Mouse (Mus musculus) megakaryocyte-erythroid progenitor cell, adult 5-6 weeks (primary cell): ENCODE results near the gene Vmn1r6. TPM values are rescaled to one million over a fixed set of nuclear protein-coding genes. Genes with fewer than 3 reads are reported as not detected.
"Not testable (repeated sequence)": the region's sequence is repeated elsewhere in the genome, so short reads cannot be mapped to it uniquely, and the experiment has no call there.

Source experiments
- ATAC-seq: replicated peaks from 2 replicates; pipeline ENCODE4 v1.8.0; 2016; ENCODE audit warnings: mild to moderate bottlenecking, inconsistent platforms; ENCODE audit not compliant: severe bottlenecking, poor library complexity, low FRiP score, low TSS enrichment
- total RNA-seq, 2 experiments: library from RNA; stranded (forward) in 1 of 2; stranded (reverse) in 1 of 2; fragments of 200-1000, 215-1000 nt in 1 of 2; fragments of >200 nt in 1 of 2; fragmentation: Nextera tagmentation in 1 of 2; gene quantifications; 2 replicates each; pipeline ENCODE4 v1.2.3; 2014 to 2017

Vmn1r6 gene
- total RNA-seq (2014; fragmentation: Nextera tagmentation), result not detected in 2 replicates
- total RNA-seq (2017), result not detected in 2 replicates

DNA sequence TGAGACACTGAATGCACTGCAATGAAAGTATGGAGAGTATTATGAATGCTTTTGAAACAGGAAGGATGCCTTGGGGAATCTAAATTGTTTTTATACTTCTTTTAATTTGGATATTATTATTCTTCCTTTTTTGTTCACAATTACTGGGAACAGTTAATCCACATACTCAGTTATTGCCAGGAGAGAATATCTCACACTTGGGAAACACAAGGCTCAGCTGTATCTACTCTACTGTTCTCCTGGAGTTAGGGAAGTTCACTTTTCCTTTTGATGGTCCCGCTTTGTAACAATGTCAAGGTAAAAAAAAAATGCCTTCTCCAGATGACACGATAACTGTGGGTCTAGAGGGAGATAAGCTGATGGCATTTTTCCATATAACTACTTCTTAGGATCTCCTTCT is at the start of gene Vmn1r6:
Gene Vmn1r6, plus strand, starts transcription at position 301 of the 400 bp plus-strand sequence.
- no peak for ATAC-seq

DNA sequence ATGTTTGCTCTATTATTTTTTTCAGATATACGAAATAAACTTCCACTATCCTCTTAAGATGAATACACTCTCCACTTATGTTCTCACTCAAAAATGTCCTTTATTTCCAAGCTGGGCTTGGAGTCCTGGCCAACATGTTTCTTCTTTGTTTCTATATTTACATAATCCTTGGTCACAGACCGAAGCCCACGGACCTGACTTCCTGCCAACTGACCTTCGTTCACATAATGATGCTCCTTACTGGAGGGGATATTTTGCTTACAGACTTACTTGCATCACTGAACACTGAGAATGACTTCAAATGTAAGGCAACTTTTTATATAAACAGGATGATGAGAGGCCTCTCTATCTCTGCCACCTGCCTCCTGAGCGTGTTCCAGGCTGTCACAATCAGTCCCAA is 40.6 kb upstream of the Vmn1r6 start:
- no peak for ATAC-seq

DNA sequence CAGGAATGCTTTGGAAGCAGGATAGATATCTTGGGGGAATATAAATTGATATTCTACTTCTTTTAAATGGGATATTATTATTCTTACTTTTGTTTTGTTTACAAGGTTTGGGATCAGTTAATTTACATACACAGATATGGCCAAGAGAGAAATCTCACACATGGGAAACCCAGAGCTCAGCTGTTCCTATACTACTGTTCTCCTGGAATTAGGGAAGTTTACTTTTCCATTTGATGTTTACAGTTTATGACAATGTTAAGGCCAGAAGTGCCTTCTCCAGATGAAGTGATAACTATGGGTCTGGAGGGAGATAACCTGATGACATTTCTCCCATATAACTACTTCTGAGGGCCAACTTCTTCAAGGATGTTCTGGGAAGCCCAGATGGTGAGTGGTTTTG is 27.1 kb upstream of the Vmn1r6 start, which contains the start of gene Vmn1r5:
Gene Vmn1r5, plus strand, starts transcription at position 301 of the 400 bp plus-strand sequence.
- ATAC-seq, result no peak

DNA sequence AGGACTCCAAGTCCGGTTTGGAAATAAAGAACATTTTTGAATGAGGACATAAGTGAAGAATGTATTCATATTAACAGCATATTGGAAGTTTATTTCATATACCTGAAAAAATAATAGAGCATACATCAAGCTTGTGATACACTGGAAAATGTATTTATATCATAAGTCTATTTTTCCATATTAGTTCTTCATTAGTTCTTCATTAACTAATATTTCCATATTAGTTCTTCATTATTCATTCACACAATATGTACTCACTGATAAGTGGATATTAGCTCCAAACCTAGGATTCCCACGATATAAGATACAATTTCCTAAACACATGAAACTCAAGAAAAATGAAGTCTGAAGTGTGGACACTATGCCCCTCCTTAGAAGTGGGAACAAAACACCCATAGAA is 28.2 kb downstream of the Vmn1r6 start, which contains the start of gene Vmn1r7:
Gene Vmn1r7, minus strand, starts transcription at position 101 of the 400 bp plus-strand sequence.
- not testable (repeated sequence) for ATAC-seq

DNA sequence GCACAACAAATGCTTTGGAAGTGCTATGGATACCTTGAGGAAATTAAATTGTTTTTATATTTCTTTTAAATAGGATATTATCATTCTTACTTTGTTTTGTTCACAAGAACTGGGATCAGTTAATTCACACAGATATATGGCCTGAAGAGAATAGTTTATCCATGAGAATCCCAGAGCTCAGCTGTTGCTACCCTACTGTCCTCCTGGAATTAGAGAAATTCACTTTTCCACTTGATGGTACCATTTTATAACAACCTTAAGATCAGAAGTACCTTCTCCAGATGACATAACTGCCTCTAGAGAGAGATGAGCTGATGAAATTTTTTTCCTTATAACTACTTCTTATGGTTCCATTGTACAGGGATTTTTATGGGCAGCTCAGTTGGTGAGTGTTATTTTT is 34.9 kb downstream of the Vmn1r6 start, which contains the start of gene Vmn1r8:
Gene Vmn1r8, plus strand, starts transcription at position 301 of the 400 bp plus-strand sequence.
- no peak for ATAC-seq

DNA sequence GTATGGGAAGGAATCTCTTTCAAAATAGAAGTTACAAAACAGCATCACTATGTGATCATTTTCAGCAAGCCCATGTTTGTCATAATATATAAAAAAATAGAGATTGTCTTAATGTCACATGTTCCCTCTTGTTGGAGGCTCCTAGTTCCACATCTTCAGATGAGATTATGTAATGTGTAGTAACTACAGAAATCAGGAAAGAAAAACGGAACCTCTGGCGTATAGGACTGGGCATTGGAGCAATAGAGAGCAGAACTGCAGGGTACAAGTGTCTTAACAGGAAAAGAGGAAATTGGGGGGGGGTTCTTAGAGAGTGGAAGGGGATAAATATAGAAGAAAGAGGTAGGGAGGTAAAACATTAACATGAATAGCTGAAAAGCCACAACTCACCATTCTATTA is 37.6 kb downstream of the Vmn1r6 start:
- ATAC-seq, result no peak

Other genes starting within 250 kb of the Vmn1r6 start
- 23.3 and 32.6 TPM in 2 replicates for gene Kbtbd2, start 199.4 kb upstream of the Vmn1r6 start, total RNA-seq (2014; fragmentation: Nextera tagmentation)
- gene Kbtbd2, start 199.4 kb upstream of the Vmn1r6 start, total RNA-seq (2017), result 57.3 and 81.0 TPM in 2 replicates
- 3.2 and 4.3 TPM in 2 replicates for gene Fkbp9, start 165.2 kb upstream of the Vmn1r6 start, total RNA-seq (2014; fragmentation: Nextera tagmentation)
- 6.6 and 7.4 TPM in 2 replicates for gene Fkbp9, start 165.2 kb upstream of the Vmn1r6 start, total RNA-seq (2017)
- 86.6 and 123 TPM in 2 replicates for gene Nt5c3, start 73.3 kb upstream of the Vmn1r6 start, total RNA-seq (2014; fragmentation: Nextera tagmentation)
- gene Nt5c3, start 73.3 kb upstream of the Vmn1r6 start, total RNA-seq (2017), result 83.5 and 116 TPM in 2 replicates
- not detected in 2 replicates for gene Vmn1r4, start 73.2 kb upstream of the Vmn1r6 start, total RNA-seq (2014; fragmentation: Nextera tagmentation)
- gene Vmn1r4, start 73.2 kb upstream of the Vmn1r6 start, total RNA-seq (2017), result 0.42 TPM in 1 of 2 replicates, not detected in the other
- not detected in 2 replicates for gene Vmn1r5, start 27.0 kb upstream of the Vmn1r6 start, total RNA-seq (2014; fragmentation: Nextera tagmentation)
- gene Vmn1r5, start 27.0 kb upstream of the Vmn1r6 start, total RNA-seq (2017), result not detected in 2 replicates
- gene Vmn1r7, start 28.1 kb downstream of the Vmn1r6 start, total RNA-seq (2014; fragmentation: Nextera tagmentation), result not detected in 2 replicates
- not detected in 2 replicates for gene Vmn1r7, start 28.1 kb downstream of the Vmn1r6 start, total RNA-seq (2017)
- gene Vmn1r8, start 35.0 kb downstream of the Vmn1r6 start, total RNA-seq (2014; fragmentation: Nextera tagmentation), result not detected in 2 replicates
- not detected in 2 replicates for gene Vmn1r8, start 35.0 kb downstream of the Vmn1r6 start, total RNA-seq (2017)
- not detected in 2 replicates for gene Vmn1r9, start 69.5 kb downstream of the Vmn1r6 start, total RNA-seq (2014; fragmentation: Nextera tagmentation)
- not detected in 2 replicates for gene Vmn1r9, start 69.5 kb downstream of the Vmn1r6 start, total RNA-seq (2017)
- gene Vmn1r10, start 112.2 kb downstream of the Vmn1r6 start, total RNA-seq (2014; fragmentation: Nextera tagmentation), result not detected in 2 replicates
- gene Vmn1r10, start 112.2 kb downstream of the Vmn1r6 start, total RNA-seq (2017), result not detected in 2 replicates
- gene Vmn1r11, start 136.2 kb downstream of the Vmn1r6 start, total RNA-seq (2014; fragmentation: Nextera tagmentation), result not detected in 2 replicates
- not detected in 2 replicates for gene Vmn1r11, start 136.2 kb downstream of the Vmn1r6 start, total RNA-seq (2017)
- gene Vmn1r12, start 159.7 kb downstream of the Vmn1r6 start, total RNA-seq (2014; fragmentation: Nextera tagmentation), result not detected in 2 replicates
- not detected in 2 replicates for gene Vmn1r12, start 159.7 kb downstream of the Vmn1r6 start, total RNA-seq (2017)
- not detected in 2 replicates for gene Vmn1r13, start 206.0 kb downstream of the Vmn1r6 start, total RNA-seq (2014; fragmentation: Nextera tagmentation)
- gene Vmn1r13, start 206.0 kb downstream of the Vmn1r6 start, total RNA-seq (2017), result not detected in 2 replicates
- not detected in 2 replicates for gene Vmn1r14, start 234.4 kb downstream of the Vmn1r6 start, total RNA-seq (2014; fragmentation: Nextera tagmentation)
- gene Vmn1r14, start 234.4 kb downstream of the Vmn1r6 start, total RNA-seq (2017), result not detected in 2 replicates